Mouse (Mus musculus) kidney, adult 18-20 months (tissue): Measurements from ENCODE around the gene Slitrk5.
"Not testable (repeated sequence)": the region's sequence is repeated elsewhere in the genome, so short reads cannot be mapped to it uniquely, and the experiment has no call there.

Source experiments
- DNase-seq: peaks from one replicate; pipeline ENCODE4 v3.0.0; 2021

Gene Slitrk5

DNA sequence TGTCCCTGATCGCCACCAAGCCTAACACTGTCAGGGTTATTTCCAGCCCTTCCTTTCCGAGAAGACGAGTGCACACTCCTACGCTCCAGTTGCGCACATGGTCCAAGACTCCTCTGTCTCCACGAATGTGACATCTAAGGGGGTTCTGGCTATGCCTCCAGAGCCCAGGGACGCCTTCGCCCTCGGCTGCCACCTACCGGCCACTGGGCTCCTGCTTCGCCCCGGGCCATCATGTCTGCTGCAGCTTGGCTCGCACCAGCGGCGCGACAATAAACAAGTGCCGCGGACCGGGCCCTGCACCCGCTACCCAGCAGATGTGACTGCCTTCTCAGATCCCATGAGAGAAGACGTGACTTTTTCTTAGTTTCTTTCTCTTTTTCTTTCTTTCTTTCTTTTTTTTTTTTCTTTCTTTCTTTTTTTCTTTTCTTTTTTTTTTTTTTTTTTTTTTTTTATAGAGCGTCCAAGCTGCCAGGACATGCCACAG is at the start of gene Slitrk5:
Slitrk5 (plus strand) TSS at position 434 of the 484 bp plus-strand sequence.
- peak; percentile 84 for DNase-seq

DNA sequence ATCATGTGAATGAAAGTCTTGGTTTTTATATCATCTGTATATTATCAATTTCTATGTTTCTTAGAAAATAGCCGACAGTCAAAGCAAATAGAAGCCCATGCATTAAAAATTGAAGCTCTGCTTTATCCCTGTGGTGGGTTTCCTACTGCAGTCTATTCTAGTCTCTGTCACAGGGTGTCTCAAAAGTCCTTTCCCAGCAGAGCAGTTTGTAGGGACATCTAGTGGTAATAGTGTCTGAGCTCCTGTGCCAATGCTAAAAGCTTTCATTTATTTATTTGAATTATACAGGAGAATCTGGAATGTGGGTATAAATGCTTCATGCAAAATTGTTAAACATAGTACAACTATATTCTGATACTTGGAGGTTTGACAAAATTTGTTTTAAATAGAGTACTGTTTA is 2.0 kb upstream of the Slitrk5 start:
- no peak for DNase-seq

DNA sequence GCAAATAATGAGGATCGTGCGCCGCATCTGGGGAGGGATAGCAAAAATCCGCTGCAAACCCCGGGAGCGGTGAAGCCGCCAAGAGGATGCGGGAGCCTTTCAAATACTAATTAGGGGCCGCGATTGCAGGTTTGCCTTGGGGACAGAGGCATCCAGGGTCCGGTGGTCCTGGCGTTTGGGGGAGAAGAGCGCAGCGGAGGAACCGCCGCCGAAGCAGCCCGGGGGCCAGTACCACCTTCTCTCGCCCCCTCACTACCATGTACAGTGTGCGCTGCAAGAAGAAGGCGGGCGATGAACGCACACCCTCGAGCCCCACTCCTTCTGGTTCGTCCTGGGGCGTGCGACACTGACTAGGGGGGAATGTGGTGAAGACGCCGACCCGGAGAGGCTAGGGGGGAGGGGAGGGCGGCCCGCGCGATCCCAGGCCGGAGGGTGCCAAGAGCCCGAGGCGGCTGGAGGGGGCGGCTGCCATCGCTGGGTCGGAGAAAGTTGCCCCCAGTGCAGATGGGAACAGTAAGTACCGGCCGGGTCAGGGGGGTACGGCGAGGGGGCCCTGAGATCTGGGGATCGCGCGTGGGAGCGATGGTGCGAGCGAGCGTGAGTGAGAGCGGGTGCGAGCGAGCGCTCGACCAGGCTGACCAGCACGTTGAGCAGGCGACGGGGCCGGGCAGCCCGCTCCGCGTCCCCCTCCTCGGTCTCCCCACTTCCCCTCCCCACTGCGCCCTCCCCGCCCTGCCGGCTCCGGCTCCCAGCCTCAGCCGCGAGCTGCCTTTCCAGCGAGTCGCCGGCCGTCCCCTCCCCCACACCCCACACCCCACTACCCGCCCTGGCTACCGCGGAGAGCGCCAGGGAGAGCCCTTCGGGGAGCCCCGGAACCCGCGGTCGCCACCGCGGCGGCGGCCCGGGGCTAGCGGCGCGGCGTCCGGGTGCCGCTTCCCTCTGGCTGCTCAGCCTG is 591 bp downstream of the Slitrk5 start:
- peak; percentile 7 for DNase-seq

DNA sequence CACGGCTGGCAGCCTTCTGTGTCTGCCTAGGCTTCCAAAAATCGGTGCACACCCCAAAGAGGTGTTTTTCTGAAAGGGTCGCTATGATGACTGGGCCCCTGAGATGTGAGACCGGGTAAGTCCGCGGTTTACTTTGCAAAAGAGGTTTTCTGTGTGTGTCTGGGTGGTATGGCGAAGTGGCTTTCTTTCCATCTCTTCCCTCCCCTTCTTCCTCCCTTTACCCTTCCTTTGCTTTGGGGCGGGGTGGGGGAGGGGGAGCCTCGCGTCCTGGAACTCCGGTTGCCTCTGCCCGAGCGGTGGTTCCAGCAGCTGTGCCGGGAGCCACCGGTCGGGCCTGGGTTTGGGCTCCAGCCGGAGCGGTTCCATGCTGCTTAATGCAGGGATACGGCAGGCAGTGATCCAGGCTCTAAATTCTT is 1.3 kb downstream of the Slitrk5 start:
- DNase-seq: peak; percentile 13

DNA sequence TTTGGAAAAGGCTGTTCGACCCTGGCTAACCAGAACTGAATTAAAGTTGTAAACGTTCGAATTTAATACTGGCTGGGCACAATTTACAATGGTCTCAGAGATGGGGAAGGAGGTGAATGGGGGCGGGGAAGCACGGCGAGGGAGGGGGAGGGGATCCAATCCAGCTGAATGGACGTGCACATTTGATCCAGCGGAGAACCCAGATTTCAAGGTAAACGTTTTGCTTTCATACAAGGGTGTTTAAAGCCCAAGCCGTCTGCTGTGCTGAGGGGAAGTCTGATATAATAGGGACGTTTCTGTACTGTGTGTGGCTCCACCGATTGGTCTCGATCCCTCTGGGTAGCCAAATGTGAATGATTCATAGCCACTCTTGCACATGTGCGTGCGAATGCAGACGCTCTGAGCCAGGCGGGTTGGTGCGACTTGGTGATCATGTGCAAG is 2.0 kb downstream of the Slitrk5 start:
- no peak for DNase-seq

DNA sequence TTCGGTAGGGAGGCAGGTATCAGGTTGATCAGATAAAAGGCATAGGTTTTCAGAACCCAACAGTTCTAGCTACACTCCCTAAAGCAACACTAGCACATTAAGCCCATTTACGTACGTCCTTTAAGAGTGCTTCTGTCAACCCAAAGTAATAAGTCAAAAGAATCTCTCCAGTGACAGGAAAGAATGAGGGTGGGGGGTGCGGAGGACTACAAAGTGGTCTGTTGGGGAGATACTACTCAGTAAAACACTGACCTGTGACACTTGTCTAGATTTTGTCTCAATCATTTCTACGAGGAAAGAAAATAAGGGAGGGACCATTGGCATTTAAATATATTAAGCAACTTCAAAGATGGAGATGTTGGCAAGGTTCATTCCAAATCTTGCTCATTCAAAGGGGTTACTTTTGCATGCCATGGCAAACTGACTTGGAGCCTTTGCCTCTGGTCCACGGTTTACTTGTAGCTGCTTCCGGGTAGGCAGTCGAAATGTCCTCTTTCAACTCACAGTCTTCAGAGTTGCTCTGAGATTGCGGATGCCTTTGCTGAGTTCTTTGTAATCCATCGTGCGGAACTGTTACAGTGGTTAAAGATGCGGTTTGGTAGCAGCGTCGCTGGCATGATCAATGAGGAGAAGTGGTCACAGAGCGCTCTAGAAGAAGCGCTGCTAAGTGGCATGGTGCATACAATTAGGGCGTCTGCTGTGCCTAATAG is 2.6 kb downstream of the Slitrk5 start:
- DNase-seq: no peak

DNA sequence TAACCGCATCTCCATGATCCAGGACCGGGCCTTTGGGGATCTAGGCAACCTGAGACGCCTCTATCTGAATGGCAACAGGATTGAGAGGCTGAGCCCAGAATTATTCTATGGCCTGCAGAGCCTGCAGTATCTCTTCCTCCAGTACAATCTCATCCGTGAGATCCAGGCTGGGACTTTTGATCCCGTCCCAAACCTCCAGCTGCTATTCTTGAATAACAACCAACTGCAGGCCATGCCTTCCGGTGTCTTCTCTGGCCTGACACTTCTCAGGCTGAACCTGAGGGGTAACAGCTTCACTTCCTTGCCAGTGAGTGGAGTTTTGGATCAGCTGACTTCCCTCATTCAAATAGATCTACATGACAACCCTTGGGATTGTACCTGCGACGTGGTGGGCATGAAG is 5.4 kb downstream of the Slitrk5 start:
- no peak for DNase-seq

- peak; percentile 5 for DNase-seq
Measured at GRCm38 (mm10) chr14:111681092-111681708, 6.3 kb downstream of the Slitrk5 start.

DNA sequence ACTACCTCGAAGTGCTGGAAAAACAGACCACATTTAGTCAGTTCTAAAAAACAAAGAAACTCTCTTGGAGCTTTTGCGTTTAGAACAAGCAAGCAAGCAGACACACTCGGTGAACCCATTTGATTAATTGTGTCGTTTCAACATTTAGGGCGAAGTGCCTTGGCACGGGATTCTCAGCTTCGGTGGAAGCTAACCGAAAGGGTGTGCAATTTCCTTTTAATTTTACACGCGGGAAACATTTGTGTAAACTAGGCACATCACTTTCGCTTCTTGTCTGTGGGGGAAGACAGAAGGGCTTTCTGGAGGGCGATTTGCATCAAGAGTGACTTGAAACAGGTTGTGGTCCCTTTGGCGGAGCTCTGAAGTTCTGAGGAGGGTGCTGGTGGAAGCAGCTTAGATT is 6.9 kb downstream of the Slitrk5 start:
- peak; percentile 4 for DNase-seq

- DNase-seq: no peak
Measured at GRCm38 (mm10) chr14:111683543-111683942, 8.6 kb downstream of the Slitrk5 start.

GRCm38 (mm10) chr14:111690139-111690538 is 15.2 kb downstream of the Slitrk5 start:
- DNase-seq: not testable (repeated sequence)

- DNase-seq: no peak
Measured at GRCm38 (mm10) chr14:111729833-111730232, 54.9 kb downstream of the Slitrk5 start.
